10 mouse cellular contexts compared by ENCODE assay signal in genomic region chr3:95816681-95817080, GRCm38 (mm10). TPM values are rescaled to one million over a fixed set of nuclear protein-coding genes. Genes with fewer than 3 reads are reported as not detected.
DNase-seq lines count a peak whose midpoint lies in the region; ATAC-seq and TF ChIP-seq lines count a peak whose summit lies in the region.
"Had no signal": no experiment of that assay in that cellular context is flagged by ENCODE, and none has a peak within 500 bp of the region (broad histone marks: within the 10 kb centered on the region; RNA-seq: fewer than 3 reads in every experiment).

No protein-coding gene starts in this region.

- no peak overlapping the region for H3K4me3 ChIP-seq in heart, embryonic 16.5 days (ENCODE audit: low read length)
- H3K4me3 ChIP-seq in bone marrow macrophage, adult 2 months (ENCODE audit: insufficient read depth, low read length), result peak overlapping the region; percentile 17; the same call in 1 of the 2 replicates
- 0 out of 2 replicates have a peak overlapping the region, but pooled peaks have one; percentile 3 for H3K4me3 ChIP-seq in hindbrain, embryonic 14.5 days (replicated peaks; ENCODE audit: low read length)
- peak overlapping the region; percentile 82; the same call in 1 of the 2 replicates for H3K4me3 ChIP-seq in midbrain, embryonic 13.5 days (replicated peaks)

- intact Hi-C loops in left cerebral cortex, postnatal 36 days (cut with DNase I), result no loop called here

- H3K27ac ChIP-seq in heart, embryonic 16.5 days (ENCODE audit: low read length), result no peak overlapping the region
- H3K27ac ChIP-seq in bone marrow macrophage, adult 2 months (ENCODE audit: insufficient read depth, low read depth, low read length), result no peak overlapping the region
- no peak overlapping the region for H3K27ac ChIP-seq in hindbrain, embryonic 14.5 days
- no peak overlapping the region for H3K27ac ChIP-seq in midbrain, embryonic 13.5 days

- DNase-seq in heart, postnatal 4 days, result no peak
- DNase-seq in hindbrain, embryonic 14.5 days (ENCODE audit: low spot score), result no peak
- DNase-seq in ovary, adult 18-20 months (ENCODE audit: low spot score), result no peak
- no peak for DNase-seq in embryo, embryonic 10 days (ENCODE audit: low spot score)
- DNase-seq in left cerebral cortex, postnatal 36 days (ENCODE audit: low spot score in 2 of 2), result no peak
- DNase-seq: cerebellum, adult 9-10 months; kidney, adult 2 months had no signal

- H3K9me3 ChIP-seq in heart, embryonic 16.5 days (replicated peaks; ENCODE audit: control insufficient read depth, low read length), result no peaks in the 10 kb centered on the region
- H3K9me3 ChIP-seq in hindbrain, embryonic 14.5 days (ENCODE audit: control insufficient read depth, low read length), result no peaks in the 10 kb centered on the region
- H3K9me3 ChIP-seq in midbrain, embryonic 13.5 days, result no peaks in the 10 kb centered on the region

- peaks cover 9% of the 10 kb centered on the region for H3K4me1 ChIP-seq in heart, embryonic 16.5 days (ENCODE audit: control insufficient read depth, insufficient read depth, low read length)
- H3K4me1 ChIP-seq in bone marrow macrophage, adult 2 months (ENCODE audit: control insufficient read depth, insufficient read depth, low read length), result peaks cover 16% of the 10 kb centered on the region
- H3K4me1 ChIP-seq in hindbrain, embryonic 14.5 days (replicated peaks; ENCODE audit: control insufficient read depth, insufficient read depth, low read length), result peaks cover 35% of the 10 kb centered on the region
- H3K4me1 ChIP-seq in midbrain, embryonic 13.5 days (replicated peaks), result peaks cover 33% of the 10 kb centered on the region

- no peaks in the 10 kb centered on the region; the same call in 1 of the 2 replicates for H3K36me3 ChIP-seq in heart, embryonic 16.5 days (ENCODE audit: control insufficient read depth, insufficient read depth)
- no peaks in the 10 kb centered on the region for H3K36me3 ChIP-seq in hindbrain, embryonic 14.5 days (replicated peaks; ENCODE audit: control insufficient read depth, insufficient read depth)
- peaks cover 4% of the 10 kb centered on the region; the same call in 1 of the 2 replicates for H3K36me3 ChIP-seq in midbrain, embryonic 13.5 days

- 85% methylated on average over 3 of the region's 3 CpGs for WGBS in heart, embryonic 16.5 days
- 93% methylated on average over 3 of the region's 3 CpGs for WGBS in hindbrain, embryonic 14.5 days
- WGBS in midbrain, embryonic 13.5 days, result 94% methylated on average over 3 of the region's 3 CpGs

- no peak for TF ChIP-seq CTCF in bone marrow macrophage, adult 2 months (IDR thresholded peaks at IDR 0.05; ENCODE audit: low read depth, low read length)

- H3K27me3 ChIP-seq in heart, embryonic 16.5 days (ENCODE audit: control insufficient read depth, insufficient read depth, low read length), result no peaks in the 10 kb centered on the region
- H3K27me3 ChIP-seq in hindbrain, embryonic 14.5 days (ENCODE audit: control insufficient read depth, insufficient read depth, low read length), result no peaks in the 10 kb centered on the region
- H3K27me3 ChIP-seq in midbrain, embryonic 13.5 days, result no peaks in the 10 kb centered on the region

- H3K4me2 ChIP-seq in heart, embryonic 16.5 days (ENCODE audit: low read depth, low read length), result peak overlapping the region; percentile 42
- peak overlapping the region; percentile 60 for H3K4me2 ChIP-seq in hindbrain, embryonic 14.5 days (replicated peaks)
- peak overlapping the region; percentile 59 for H3K4me2 ChIP-seq in midbrain, embryonic 13.5 days (replicated peaks)

- ATAC-seq in heart, embryonic 16.5 days (replicated peaks; ENCODE audit: extremely low read depth, insufficient read depth, low FRiP score), result no peak
- no peak for ATAC-seq in hindbrain, embryonic 14.5 days (ENCODE audit: low FRiP score)
- ATAC-seq in midbrain, embryonic 13.5 days, result no peak

- H3K9ac ChIP-seq in heart, embryonic 16.5 days (ENCODE audit: low read length), result no peak overlapping the region
- 0 out of 2 replicates have a peak overlapping the region, but pooled peaks have one; percentile 0 for H3K9ac ChIP-seq in hindbrain, embryonic 14.5 days
- H3K9ac ChIP-seq in midbrain, embryonic 13.5 days (replicated peaks), result 0 out of 2 replicates have a peak overlapping the region, but pooled peaks have one; percentile 3

- TF ChIP-seq POLR2A in bone marrow macrophage, adult 2 months (IDR thresholded peaks at IDR 0.05; ENCODE audit: borderline replicate concordance, low read depth, low read length), result no peak

RNA-seq across cellular contexts. Expression of gene Rprd2, which starts 2.0 kb away (rescaled TPM):
- 17.9 and 19.2 TPM in 2 replicates for polyA plus RNA-seq in heart, embryonic 16.5 days (2015; fragmentation: Nextera tagmentation; extraction: Ambion mirVana)
- total RNA-seq in heart, postnatal 4 days (2021), result 10 to 100 TPM; 50.9 to 53.6 TPM
- polyA plus RNA-seq in bone marrow macrophage, adult 2 months (2012; ENCODE audit: insufficient read depth, insufficient read length, missing spikeins), result 24.4 and 29.0 TPM in 2 replicates
- 20.8 and 21.2 TPM in 2 replicates for polyA plus RNA-seq in hindbrain, embryonic 14.5 days (2014; fragmentation: Nextera tagmentation; extraction: Ambion mirVana)
- polyA plus RNA-seq in midbrain, embryonic 13.5 days (2015; fragmentation: Nextera tagmentation; extraction: Ambion mirVana), result 24.8 and 25.0 TPM in 2 replicates
- 10 to 100 TPM; 59.2 to 68.9 TPM for total RNA-seq in left cerebral cortex, postnatal 36 days (2021)

RNA-seq across cellular contexts. Expression of gene Prpf3, which starts 39.0 kb away (rescaled TPM):
- 31.6 and 34.7 TPM in 2 replicates for polyA plus RNA-seq in heart, embryonic 16.5 days (2015; fragmentation: Nextera tagmentation; extraction: Ambion mirVana)
- 10 to 100 TPM; 28.3 to 30.5 TPM for total RNA-seq in heart, postnatal 4 days (2021)
- 33.0 and 34.9 TPM in 2 replicates for polyA plus RNA-seq in bone marrow macrophage, adult 2 months (2012; ENCODE audit: insufficient read depth, insufficient read length, missing spikeins)
- 33.5 and 35.7 TPM in 2 replicates for polyA plus RNA-seq in hindbrain, embryonic 14.5 days (2014; fragmentation: Nextera tagmentation; extraction: Ambion mirVana)
- polyA plus RNA-seq in midbrain, embryonic 13.5 days (2015; fragmentation: Nextera tagmentation; extraction: Ambion mirVana), result 39.5 and 48.0 TPM in 2 replicates
- total RNA-seq in left cerebral cortex, postnatal 36 days (2021), result 10 to 100 TPM; 23.8 to 40.3 TPM

RNA-seq across cellular contexts. Expression of gene Mrps21, which starts 54.6 kb away (rescaled TPM):
- 356 and 374 TPM in 2 replicates for polyA plus RNA-seq in heart, embryonic 16.5 days (2015; fragmentation: Nextera tagmentation; extraction: Ambion mirVana)
- total RNA-seq in heart, postnatal 4 days (2021), result 100 to 1,000 TPM; 250 TPM
- 227 and 228 TPM in 2 replicates for polyA plus RNA-seq in bone marrow macrophage, adult 2 months (2012; ENCODE audit: insufficient read depth, insufficient read length, missing spikeins)
- polyA plus RNA-seq in hindbrain, embryonic 14.5 days (2014; fragmentation: Nextera tagmentation; extraction: Ambion mirVana), result 254 and 293 TPM in 2 replicates
- polyA plus RNA-seq in midbrain, embryonic 13.5 days (2015; fragmentation: Nextera tagmentation; extraction: Ambion mirVana), result 340 TPM in 2 replicates
- total RNA-seq in left cerebral cortex, postnatal 36 days (2021), result 100 to 1,000 TPM; 149 to 158 TPM

RNA-seq across cellular contexts. Expression of gene Tars2, which starts 56.7 kb away (rescaled TPM):
- 41.3 and 43.3 TPM in 2 replicates for polyA plus RNA-seq in heart, embryonic 16.5 days (2015; fragmentation: Nextera tagmentation; extraction: Ambion mirVana)
- total RNA-seq in heart, postnatal 4 days (2021), result 10 to 100 TPM; 31.1 to 36.1 TPM
- 27.0 and 27.8 TPM in 2 replicates for polyA plus RNA-seq in bone marrow macrophage, adult 2 months (2012; ENCODE audit: insufficient read depth, insufficient read length, missing spikeins)
- polyA plus RNA-seq in hindbrain, embryonic 14.5 days (2014; fragmentation: Nextera tagmentation; extraction: Ambion mirVana), result 43.2 and 49.0 TPM in 2 replicates
- 44.7 and 45.5 TPM in 2 replicates for polyA plus RNA-seq in midbrain, embryonic 13.5 days (2015; fragmentation: Nextera tagmentation; extraction: Ambion mirVana)
- 10 to 100 TPM; 33.9 to 44.6 TPM for total RNA-seq in left cerebral cortex, postnatal 36 days (2021)
